Mouse (Mus musculus): ENCODE data around the gene Tmem131l. TPM values are rescaled to one million over a fixed set of nuclear protein-coding genes. Genes with fewer than 3 reads are reported as not detected.

Gene Tmem131l
- polyA plus RNA-seq, 1 experiment from 2014 or later, result 74.6 TPM

GRCm38 (mm10) chr3:83995254-83995830 is 44.6 kb downstream of the Tmem131l start:
- 69% methylated on average over 9 of the region's 9 CpGs for WGBS
- Histone ChIP-seq H3K9ac (replicated peaks; ENCODE audit: low read depth, low read length) (no peak overlapping the region), H3K27ac (ENCODE audit: low read length) (no peak overlapping the region), H3K4me1 (ENCODE audit: control insufficient read depth, insufficient read depth, low read length) (peaks cover 29% of the 10 kb centered on the region), H3K9me3 (ENCODE audit: control insufficient read depth, low read depth, low read length) (no peaks in the 10 kb centered on the region), H3K4me2 (replicated peaks; ENCODE audit: low read depth, low read length) (no peak overlapping the region), H3K36me3 (ENCODE audit: control insufficient read depth, insufficient read depth, low read length) (no peaks in the 10 kb centered on the region), H3K4me3 (ENCODE audit: low read depth, low read length) (no peak overlapping the region), H3K27me3 (ENCODE audit: control insufficient read depth, insufficient read depth, low read length) (no peaks in the 10 kb centered on the region)
- no peak for ATAC-seq (ENCODE audit: insufficient number of reproducible peaks, insufficient read depth, low FRiP score, low read depth)

- WGBS, result 30% methylated on average over 8 of the region's 8 CpGs
- peaks cover 36% of the 10 kb centered on the region for H3K4me1 ChIP-seq (ENCODE audit: control insufficient read depth, insufficient read depth, low read length)
Observed at GRCm38 (mm10) chr3:83994217-83994839, 45.6 kb downstream of the Tmem131l start.

GRCm38 (mm10) chr3:83993089-83993516 is 46.9 kb downstream of the Tmem131l start:
- no peak for ATAC-seq (ENCODE audit: insufficient number of reproducible peaks, insufficient read depth, low FRiP score, low read depth)
- H3K9me3 ChIP-seq (ENCODE audit: control insufficient read depth, low read depth, low read length), result no peaks in the 10 kb centered on the region
- no peak overlapping the region for H3K4me2 ChIP-seq (replicated peaks; ENCODE audit: low read depth, low read length)
- no peak overlapping the region for H3K27ac ChIP-seq (ENCODE audit: low read length)
- H3K9ac ChIP-seq (replicated peaks; ENCODE audit: low read depth, low read length), result no peak overlapping the region
- peaks cover 47% of the 10 kb centered on the region for H3K4me1 ChIP-seq (ENCODE audit: control insufficient read depth, insufficient read depth, low read length)
- H3K36me3 ChIP-seq (ENCODE audit: control insufficient read depth, insufficient read depth, low read length), result no peaks in the 10 kb centered on the region
- H3K4me3 ChIP-seq (ENCODE audit: low read depth, low read length), result no peak overlapping the region
- H3K27me3 ChIP-seq (ENCODE audit: control insufficient read depth, insufficient read depth, low read length), result no peaks in the 10 kb centered on the region
- WGBS, result 67% methylated on average over 8 of the region's 8 CpGs

More at GRCm38 (mm10) chr3:83994217-83994839, 45.6 kb downstream of the Tmem131l start:
- H3K4me2 ChIP-seq (replicated peaks; ENCODE audit: low read depth, low read length), result no peak overlapping the region
- H3K36me3 ChIP-seq (ENCODE audit: control insufficient read depth, insufficient read depth, low read length), result no peaks in the 10 kb centered on the region
- no peaks in the 10 kb centered on the region for H3K27me3 ChIP-seq (ENCODE audit: control insufficient read depth, insufficient read depth, low read length)
- no peak overlapping the region for H3K4me3 ChIP-seq (ENCODE audit: low read depth, low read length)
- no peak overlapping the region for H3K9ac ChIP-seq (replicated peaks; ENCODE audit: low read depth, low read length)
- no peak overlapping the region for H3K27ac ChIP-seq (ENCODE audit: low read length)
- no peaks in the 10 kb centered on the region for H3K9me3 ChIP-seq (ENCODE audit: control insufficient read depth, low read depth, low read length)
- ATAC-seq (ENCODE audit: insufficient number of reproducible peaks, insufficient read depth, low FRiP score, low read depth), result peak; percentile 71; the same call in 1 of the 2 replicates

GRCm38 (mm10) chr3:83991691-83992524 is 48.1 kb downstream of the Tmem131l start:
- WGBS, result 87% methylated on average over 8 of the region's 8 CpGs
- no peak overlapping the region for H3K27ac ChIP-seq (ENCODE audit: low read length)
- peaks cover 45% of the 10 kb centered on the region for H3K4me1 ChIP-seq (ENCODE audit: control insufficient read depth, insufficient read depth, low read length)
- H3K36me3 ChIP-seq (ENCODE audit: control insufficient read depth, insufficient read depth, low read length), result no peaks in the 10 kb centered on the region
- no peak for ATAC-seq (ENCODE audit: insufficient number of reproducible peaks, insufficient read depth, low FRiP score, low read depth)
- no peak overlapping the region for H3K4me3 ChIP-seq (ENCODE audit: low read depth, low read length)
- no peaks in the 10 kb centered on the region for H3K9me3 ChIP-seq (ENCODE audit: control insufficient read depth, low read depth, low read length)
- no peak overlapping the region for H3K4me2 ChIP-seq (replicated peaks; ENCODE audit: low read depth, low read length)
- H3K9ac ChIP-seq (replicated peaks; ENCODE audit: low read depth, low read length), result no peak overlapping the region
- H3K27me3 ChIP-seq (ENCODE audit: control insufficient read depth, insufficient read depth, low read length), result no peaks in the 10 kb centered on the region

- no peaks in the 10 kb centered on the region for H3K27me3 ChIP-seq (ENCODE audit: control insufficient read depth, insufficient read depth, low read length)
- ATAC-seq (ENCODE audit: insufficient number of reproducible peaks, insufficient read depth, low FRiP score, low read depth), result no peak
Observed at GRCm38 (mm10) chr3:83988214-83988613, 51.8 kb downstream of the Tmem131l start.

GRCm38 (mm10) chr3:83987533-83988112 is 52.4 kb downstream of the Tmem131l start:
- Histone ChIP-seq H3K27me3 (ENCODE audit: control insufficient read depth, insufficient read depth, low read length) (no peaks in the 10 kb centered on the region), H3K4me1 (ENCODE audit: control insufficient read depth, insufficient read depth, low read length) (peaks cover 52% of the 10 kb centered on the region), H3K9ac (replicated peaks; ENCODE audit: low read depth, low read length) (no peak overlapping the region), H3K9me3 (ENCODE audit: control insufficient read depth, low read depth, low read length) (no peaks in the 10 kb centered on the region), H3K4me3 (ENCODE audit: low read depth, low read length) (no peak overlapping the region), H3K4me2 (replicated peaks; ENCODE audit: low read depth, low read length) (no peak overlapping the region), H3K27ac (ENCODE audit: low read length) (no peak overlapping the region; the same call in 1 of the 2 replicates), H3K36me3 (ENCODE audit: control insufficient read depth, insufficient read depth, low read length) (no peaks in the 10 kb centered on the region)
- 58% methylated on average over 8 of the region's 8 CpGs for WGBS
- ATAC-seq (ENCODE audit: insufficient number of reproducible peaks, insufficient read depth, low FRiP score, low read depth), result no peak

More at GRCm38 (mm10) chr3:83988214-83988613, 51.8 kb downstream of the Tmem131l start:
- no peaks in the 10 kb centered on the region for H3K9me3 ChIP-seq (ENCODE audit: control insufficient read depth, low read depth, low read length)
- H3K27ac ChIP-seq (ENCODE audit: low read length), result peak overlapping the region; percentile 77; the same call in 1 of the 2 replicates
- 0 out of 2 replicates have a peak overlapping the region, but pooled peaks have one; percentile 15 for H3K4me2 ChIP-seq (replicated peaks; ENCODE audit: low read depth, low read length)
- H3K36me3 ChIP-seq (ENCODE audit: control insufficient read depth, insufficient read depth, low read length), result no peaks in the 10 kb centered on the region
- H3K4me3 ChIP-seq (ENCODE audit: low read depth, low read length), result no peak overlapping the region
- H3K4me1 ChIP-seq (ENCODE audit: control insufficient read depth, insufficient read depth, low read length), result peaks cover 53% of the 10 kb centered on the region
- H3K9ac ChIP-seq (replicated peaks; ENCODE audit: low read depth, low read length), result no peak overlapping the region
- WGBS, result 14% methylated on average over 4 of the region's 4 CpGs

- no peaks in the 10 kb centered on the region for H3K27me3 ChIP-seq (ENCODE audit: control insufficient read depth, insufficient read depth, low read length)
- ATAC-seq (ENCODE audit: insufficient number of reproducible peaks, insufficient read depth, low FRiP score, low read depth), result no peak
Observed at GRCm38 (mm10) chr3:83986740-83987139, 53.2 kb downstream of the Tmem131l start.

GRCm38 (mm10) chr3:83985426-83985825 is 54.5 kb downstream of the Tmem131l start:
- Histone ChIP-seq H3K27ac (ENCODE audit: low read length) (no peak overlapping the region), H3K27me3 (ENCODE audit: control insufficient read depth, insufficient read depth, low read length) (no peaks in the 10 kb centered on the region), H3K36me3 (ENCODE audit: control insufficient read depth, insufficient read depth, low read length) (no peaks in the 10 kb centered on the region), H3K4me3 (ENCODE audit: low read depth, low read length) (no peak overlapping the region), H3K9me3 (ENCODE audit: control insufficient read depth, low read depth, low read length) (no peaks in the 10 kb centered on the region), H3K9ac (replicated peaks; ENCODE audit: low read depth, low read length) (no peak overlapping the region), H3K4me1 (ENCODE audit: control insufficient read depth, insufficient read depth, low read length) (peaks cover 53% of the 10 kb centered on the region), H3K4me2 (replicated peaks; ENCODE audit: low read depth, low read length) (no peak overlapping the region)
- ATAC-seq (ENCODE audit: insufficient number of reproducible peaks, insufficient read depth, low FRiP score, low read depth), result no peak
- 55% methylated on average over 6 of the region's 6 CpGs for WGBS

More at GRCm38 (mm10) chr3:83986740-83987139, 53.2 kb downstream of the Tmem131l start:
- no peak overlapping the region for H3K9ac ChIP-seq (replicated peaks; ENCODE audit: low read depth, low read length)
- peaks cover 52% of the 10 kb centered on the region for H3K4me1 ChIP-seq (ENCODE audit: control insufficient read depth, insufficient read depth, low read length)
- no peak overlapping the region; the same call in 1 of the 2 replicates for H3K27ac ChIP-seq (ENCODE audit: low read length)
- H3K4me2 ChIP-seq (replicated peaks; ENCODE audit: low read depth, low read length), result no peak overlapping the region
- no peaks in the 10 kb centered on the region for H3K9me3 ChIP-seq (ENCODE audit: control insufficient read depth, low read depth, low read length)
- no peaks in the 10 kb centered on the region for H3K36me3 ChIP-seq (ENCODE audit: control insufficient read depth, insufficient read depth, low read length)
- WGBS, result 55% methylated on average over 3 of the region's 3 CpGs
- H3K4me3 ChIP-seq (ENCODE audit: low read depth, low read length), result no peak overlapping the region

Data from stomach, embryonic 14.5 days (tissue).